Mouse (Mus musculus) midbrain, embryonic 11.5 days (tissue): Measurements from ENCODE around the gene Timm13. TPM values are rescaled to one million over a fixed set of nuclear protein-coding genes. Genes with fewer than 3 reads are reported as not detected.

Experiments
- ATAC-seq: fragments of 200-750 bp; cut with Nextera tagmentation; 2 replicates; pipeline ENCODE4 v1.8.0; 2017; ENCODE audit warnings: moderate TSS enrichment, moderate library complexity; ENCODE audit not compliant: low FRiP score
- DNase-seq: peaks from one replicate; pipeline ENCODE4 v3.0.0; 2015; ENCODE audit warnings: low spot score; ENCODE audit errors: missing footprints
- H3K27ac ChIP-seq: fragments of 300-500 bp; sonication (generic); 2 replicates; pipeline ENCODE4 v1.5.1; 2014; ENCODE audit warnings: low read depth, low read length
- H3K27me3 ChIP-seq: fragments of 300-500 bp; sonication (generic); 2 replicates; pipeline ENCODE4 v1.6.1; 2014; ENCODE audit warnings: mild to moderate bottlenecking, low read length, moderate library complexity, mixed read lengths; ENCODE audit not compliant: control insufficient read depth, insufficient read depth
- H3K36me3 ChIP-seq: fragments of 300-500 bp; sonication (generic); 2 replicates; pipeline ENCODE4 v1.6.1; 2014; ENCODE audit warnings: mild to moderate bottlenecking, low read length, moderate library complexity, mixed read lengths; ENCODE audit not compliant: control insufficient read depth, insufficient read depth
- H3K4me1 ChIP-seq: fragments of 300-500 bp; sonication (generic); 2 replicates; pipeline ENCODE4 v1.6.1; 2014; ENCODE audit warnings: low read length; ENCODE audit not compliant: control insufficient read depth, insufficient read depth
- H3K4me2 ChIP-seq: fragments of 300-500 bp; sonication (generic); 2 replicates; pipeline ENCODE4 v1.6.1; 2014; ENCODE audit warnings: mild to moderate bottlenecking, moderate library complexity
- H3K4me3 ChIP-seq: fragments of 300-500 bp; sonication (generic); 2 replicates; pipeline ENCODE4 v1.5.1; 2014; ENCODE audit warnings: low read depth, low read length
- H3K9ac ChIP-seq: fragments of 300-500 bp; sonication (generic); 2 replicates; pipeline ENCODE4 v1.6.1; 2014; ENCODE audit warnings: low read length
- H3K9me3 ChIP-seq: fragments of 300-500 bp; sonication (generic); 2 replicates; pipeline ENCODE4 v1.6.1; 2016; ENCODE audit warnings: low read length; ENCODE audit not compliant: control insufficient read depth
- WGBS: fragments of 180-500 bp; shearing (Covaris S2); extraction: QIAGEN DNeasy Blood & Tissue Kit; methylation state at CpG from one replicate; pipeline ENCODE4 v1.1.7; 2014; 5-methylcytosine and 5-hydroxymethylcytosine counted together
- polyA plus RNA-seq: library from polyadenylated mRNA; unstranded; fragments of >200 nt; fragmentation: Nextera tagmentation; extraction: Ambion mirVana; gene quantifications from 2 replicates; pipeline ENCODE4 v1.2.1, GENCODE M21; 2014

The Timm13 gene
- polyA plus RNA-seq, 1 experiment from 2014 or later = 347 TPM

- Histone ChIP-seq H3K27ac (peak within 1 kb of the TSS; percentile 35; the same call in 1 of the 2 replicates), H3K9ac (peak within 1 kb of the TSS; percentile 65), H3K27me3 (peaks cover 42% of the 10 kb centered on the region), H3K36me3 (no peaks in the 10 kb centered on the region), H3K4me1 (peaks cover 45% of the 10 kb centered on the region), H3K4me3 (peak within 1 kb of the TSS; percentile 40), H3K9me3 (no peaks in the 10 kb centered on the region), H3K4me2 (peak within 1 kb of the TSS; percentile 89)
- WGBS = under 1% methylated on average over 56 of the region's 56 CpGs
- peak; percentile 91 for ATAC-seq
- peak; percentile 100 for DNase-seq
Measured at GRCm38 (mm10) chr10:80929299-80930226, 28.8 kb upstream of the Timm13 start, which contains the start of gene Gadd45b. TSS of gene Gadd45b (plus strand) at chr10:80930073.

- Histone ChIP-seq H3K4me3 (peak overlapping the region; percentile 40), H3K27me3 (peaks cover 34% of the 10 kb centered on the region), H3K9ac (peak overlapping the region; percentile 65), H3K36me3 (no peaks in the 10 kb centered on the region), H3K4me1 (peaks cover 43% of the 10 kb centered on the region), H3K9me3 (no peaks in the 10 kb centered on the region), H3K27ac (0 out of 2 replicates have a peak overlapping the region, but pooled peaks have one; percentile 35), H3K4me2 (peak overlapping the region; percentile 89)
- DNase-seq (peak; percentile 96), ATAC-seq (peak; percentile 51)
- WGBS = under 1% methylated on average over 47 of the region's 48 CpGs
Measured at GRCm38 (mm10) chr10:80928586-80929298, 28.0 kb upstream of the Timm13 start.

- Histone ChIP-seq H3K9me3 (no peaks in the 10 kb centered on the region), H3K36me3 (no peaks in the 10 kb centered on the region), H3K27ac (no peak overlapping the region), H3K4me2 (no peak overlapping the region), H3K9ac (no peak overlapping the region), H3K27me3 (peaks cover 2% of the 10 kb centered on the region), H3K4me3 (no peak overlapping the region), H3K4me1 (peaks cover 18% of the 10 kb centered on the region)
- WGBS = 51% methylated on average over 3 of the region's 3 CpGs
- no peak for ATAC-seq
- no peak for DNase-seq
Measured at GRCm38 (mm10) chr10:80925472-80925871, 24.7 kb upstream of the Timm13 start.

GRCm38 (mm10) chr10:80921923-80922322, 21.2 kb upstream of the Timm13 start:
- H3K27ac ChIP-seq = no peak overlapping the region

GRCm38 (mm10) chr10:80917779-80918434, 17.1 kb upstream of the Timm13 start, which contains the start of gene Lmnb2:
TSS of gene Lmnb2 (minus strand) at chr10:80918245.
- H3K27me3 ChIP-seq = no peaks in the 10 kb centered on the region
- DNase-seq = peak; percentile 96
- 0 out of 2 replicates have a peak, but pooled peaks cover 2% of the 10 kb centered on the region for H3K36me3 ChIP-seq
- no peaks in the 10 kb centered on the region for H3K9me3 ChIP-seq
- peaks cover 11% of the 10 kb centered on the region; the same call in 1 of the 2 replicates for H3K4me1 ChIP-seq
- ATAC-seq = peak; percentile 61
- H3K9ac ChIP-seq = peak within 1 kb of the TSS; percentile 86
- peak within 1 kb of the TSS; percentile 67 for H3K4me3 ChIP-seq
- H3K27ac ChIP-seq = peak within 1 kb of the TSS; percentile 5; the same call in 1 of the 2 replicates
- H3K4me2 ChIP-seq = peak within 1 kb of the TSS; percentile 98
- under 1% methylated on average over 61 of the region's 61 CpGs for WGBS

More at GRCm38 (mm10) chr10:80921923-80922322, 21.2 kb upstream of the Timm13 start:
- Histone ChIP-seq H3K4me2 (peak overlapping the region; percentile 34), H3K4me1 (peaks cover 8% of the 10 kb centered on the region; the same call in 1 of the 2 replicates), H3K36me3 (no peaks in the 10 kb centered on the region), H3K9ac (peak overlapping the region; percentile 29), H3K9me3 (no peaks in the 10 kb centered on the region), H3K27me3 (no peaks in the 10 kb centered on the region), H3K4me3 (peak overlapping the region; percentile 9)
- peak; percentile 30; the same call in 1 of the 2 replicates for ATAC-seq
- WGBS = 5% methylated on average over 16 of the region's 16 CpGs
- peak; percentile 92 for DNase-seq

GRCm38 (mm10) chr10:80917336-80917778, 16.6 kb upstream of the Timm13 start:
- DNase-seq = no peak
- 2% methylated on average over 15 of the region's 15 CpGs for WGBS

GRCm38 (mm10) chr10:80915736-80916135, 15.0 kb upstream of the Timm13 start:
- DNase-seq (no peak), ATAC-seq (no peak)
- H3K9me3 ChIP-seq = no peaks in the 10 kb centered on the region
- WGBS = 94% methylated on average over 4 of the region's 4 CpGs
- H3K4me1 ChIP-seq = peaks cover 8% of the 10 kb centered on the region; the same call in 1 of the 2 replicates
- H3K27ac ChIP-seq = no peak overlapping the region
- no peaks in the 10 kb centered on the region for H3K27me3 ChIP-seq
- H3K4me2 ChIP-seq = no peak overlapping the region
- no peak overlapping the region for H3K4me3 ChIP-seq
- 0 out of 2 replicates have a peak, but pooled peaks cover 2% of the 10 kb centered on the region for H3K36me3 ChIP-seq
- H3K9ac ChIP-seq = no peak overlapping the region

More at GRCm38 (mm10) chr10:80917336-80917778, 16.6 kb upstream of the Timm13 start:
- Histone ChIP-seq H3K4me1 (peaks cover 11% of the 10 kb centered on the region; the same call in 1 of the 2 replicates), H3K4me2 (peak overlapping the region; percentile 98), H3K27me3 (no peaks in the 10 kb centered on the region), H3K36me3 (0 out of 2 replicates have a peak, but pooled peaks cover 2% of the 10 kb centered on the region), H3K4me3 (peak overlapping the region; percentile 67), H3K9ac (peak overlapping the region; percentile 86), H3K27ac (peak overlapping the region; percentile 5; the same call in 1 of the 2 replicates), H3K9me3 (no peaks in the 10 kb centered on the region)
- peak; percentile 52 for ATAC-seq

- Histone ChIP-seq H3K9ac (no peak overlapping the region), H3K4me3 (no peak overlapping the region), H3K36me3 (peaks cover 3% of the 10 kb centered on the region; the same call in 1 of the 2 replicates), H3K27me3 (no peaks in the 10 kb centered on the region), H3K27ac (no peak overlapping the region), H3K4me2 (no peak overlapping the region), H3K9me3 (no peaks in the 10 kb centered on the region), H3K4me1 (peaks cover 8% of the 10 kb centered on the region; the same call in 1 of the 2 replicates)
- ATAC-seq = no peak
- DNase-seq = no peak
- WGBS = 90% methylated on average over 2 of the region's 2 CpGs
Measured at GRCm38 (mm10) chr10:80915260-80915659, 14.5 kb upstream of the Timm13 start.
